Mouse (Mus musculus): ENCODE measurements around the gene Cryba2.

GRCm38 (mm10) chr1:74885369-74886042, 7.4 kb downstream of the Cryba2 start, which contains the start of gene Fev:
- no peak for TF ChIP-seq CTCF (IDR thresholded peaks at IDR 0.05; ENCODE audit: insufficient read depth, low read depth, low read length)
- no peak for TF ChIP-seq POLR2A (IDR thresholded peaks at IDR 0.05; ENCODE audit: insufficient read depth, low read depth, low read length)

Measured in olfactory bulb, adult 2 months (tissue).